Mouse (Mus musculus) limb, embryonic 14.5 days (tissue): Measurements from ENCODE around the gene Btbd10. TPM values are rescaled to one million over a fixed set of nuclear protein-coding genes. Genes with fewer than 3 reads are reported as not detected.

Experiments used
- ATAC-seq: fragments of 200-750 bp; cut with Nextera tagmentation; 2 replicates; pipeline ENCODE4 v1.8.0; 2017; ENCODE audit warnings: low read depth, moderate number of reproducible peaks, moderate TSS enrichment; ENCODE audit not compliant: low FRiP score
- DNase-seq: peaks from one replicate; pipeline ENCODE4 v3.0.0-alpha.2; 2015; ENCODE audit warnings: low spot score
- H3K27ac ChIP-seq: fragments of 300-500 bp; sonication (generic); replicated peaks from 2 replicates; pipeline ENCODE4 v1.5.1; 2014; ENCODE audit warnings: low read depth, mild to moderate bottlenecking, low read length, moderate library complexity, mixed read lengths
- H3K27me3 ChIP-seq: fragments of 300-500 bp; sonication (generic); 2 replicates; pipeline ENCODE4 v1.6.1; 2014; ENCODE audit warnings: low read length, mixed read lengths; ENCODE audit not compliant: control insufficient read depth, insufficient read depth
- H3K36me3 ChIP-seq: fragments of 300-500 bp; sonication (generic); 2 replicates; pipeline ENCODE4 v1.6.1; 2014; ENCODE audit warnings: mild to moderate bottlenecking, low read length, moderate library complexity, mixed read lengths; ENCODE audit not compliant: control insufficient read depth, insufficient read depth
- H3K4me1 ChIP-seq: fragments of 300-500 bp; sonication (generic); 2 replicates; pipeline ENCODE4 v1.6.1; 2014; ENCODE audit warnings: antibody characterized with exemption, low read length, mixed read lengths; ENCODE audit not compliant: control insufficient read depth, insufficient read depth
- H3K4me2 ChIP-seq: fragments of 300-500 bp; sonication (generic); replicated peaks from 2 replicates; pipeline ENCODE4 v1.6.1; 2014; ENCODE audit warnings: low read depth, mild to moderate bottlenecking, low read length, moderate library complexity; ENCODE audit not compliant: severe bottlenecking
- H3K4me3 ChIP-seq: fragments of 300-500 bp; sonication (generic); replicated peaks from 2 replicates; pipeline ENCODE4 v1.5.1; 2014; ENCODE audit warnings: low read length
- H3K9ac ChIP-seq: fragments of 300-500 bp; sonication (generic); 2 replicates; pipeline ENCODE4 v1.6.1; 2014; ENCODE audit warnings: mild to moderate bottlenecking, low read depth, low read length, moderate library complexity; ENCODE audit not compliant: severe bottlenecking
- H3K9me3 ChIP-seq: fragments of 300-500 bp; sonication (generic); 2 replicates; pipeline ENCODE4 v1.6.1; 2016; ENCODE audit warnings: low read length; ENCODE audit not compliant: control insufficient read depth
- POLR2A ChIP-seq: fragments of 200-500 bp; IDR thresholded peaks from 2 replicates; pipeline ENCODE4 v1.8.0; 2012; ENCODE audit warnings: inconsistent platforms, mild to moderate bottlenecking, moderate library complexity, borderline replicate concordance; ENCODE audit not compliant: insufficient read depth, insufficient read length; ENCODE audit errors: extremely low read depth
- WGBS: fragments of 180-500 bp; shearing (Covaris S2); extraction: QIAGEN DNeasy Blood & Tissue Kit; methylation state at CpG from one replicate; pipeline ENCODE4 v1.1.7; 2014; 5-methylcytosine and 5-hydroxymethylcytosine counted together
- polyA plus RNA-seq, 2 experiments: library from polyadenylated mRNA; depleted of rRNA in 1 of 2; stranded (reverse) in 1 of 2; unstranded in 1 of 2; fragments of >200 nt; fragmentation: Nextera tagmentation in 1 of 2; extraction: Ambion mirVana in 1 of 2; gene quantifications; 2 replicates each; pipeline versions ENCODE4 v1.2.1 to v1.2.3; 2012 to 2014

Btbd10 gene
- polyA plus RNA-seq, 2 experiments = 24.9 to 30.1 TPM

- no peak overlapping the region for H3K27ac ChIP-seq
- H3K9me3 ChIP-seq = no peaks in the 10 kb centered on the region
- TF ChIP-seq POLR2A = no peak
- no peaks in the 10 kb centered on the region for H3K27me3 ChIP-seq
- 78% methylated on average over 2 of the region's 2 CpGs for WGBS
- no peaks in the 10 kb centered on the region; the same call in 1 of the 2 replicates for H3K4me1 ChIP-seq
- H3K36me3 ChIP-seq = no peaks in the 10 kb centered on the region
- no peak overlapping the region for H3K4me2 ChIP-seq
- no peak for DNase-seq
- H3K4me3 ChIP-seq = no peak overlapping the region
- no peak for ATAC-seq
- H3K9ac ChIP-seq = no peak overlapping the region
These were observed 98.2 kb downstream of the Btbd10 start for GRCm38 (mm10) chr7:113270991-113271390.

- no peak for DNase-seq
- no peak overlapping the region for H3K9ac ChIP-seq
These were observed 98.6 kb downstream of the Btbd10 start for GRCm38 (mm10) chr7:113270551-113270950.

GRCm38 (mm10) chr7:113269921-113270320 lies 99.3 kb downstream of the Btbd10 start:
- H3K4me3 ChIP-seq = no peak overlapping the region
- no peaks in the 10 kb centered on the region; the same call in 1 of the 2 replicates for H3K4me1 ChIP-seq
- no peak overlapping the region for H3K27ac ChIP-seq
- DNase-seq = no peak
- WGBS = 71% methylated on average over 3 of the region's 3 CpGs
- H3K27me3 ChIP-seq = no peaks in the 10 kb centered on the region
- TF ChIP-seq POLR2A = no peak
- no peaks in the 10 kb centered on the region for H3K9me3 ChIP-seq
- no peak overlapping the region for H3K4me2 ChIP-seq
- no peak overlapping the region for H3K9ac ChIP-seq
- ATAC-seq = no peak
- no peaks in the 10 kb centered on the region for H3K36me3 ChIP-seq

More at GRCm38 (mm10) chr7:113270551-113270950, 98.6 kb downstream of the Btbd10 start:
- no peak overlapping the region for H3K4me2 ChIP-seq
- WGBS = 65% methylated on average over 10 of the region's 10 CpGs
- H3K27ac ChIP-seq = no peak overlapping the region
- H3K4me1 ChIP-seq = no peaks in the 10 kb centered on the region; the same call in 1 of the 2 replicates
- H3K27me3 ChIP-seq = no peaks in the 10 kb centered on the region
- H3K9me3 ChIP-seq = no peaks in the 10 kb centered on the region
- H3K4me3 ChIP-seq = no peak overlapping the region
- ATAC-seq = no peak
- no peaks in the 10 kb centered on the region for H3K36me3 ChIP-seq
- TF ChIP-seq POLR2A = no peak

GRCm38 (mm10) chr7:113269081-113269480 lies 100.1 kb downstream of the Btbd10 start:
- TF ChIP-seq POLR2A = no peak
- no peaks in the 10 kb centered on the region; the same call in 1 of the 2 replicates for H3K4me1 ChIP-seq
- H3K27me3 ChIP-seq = no peaks in the 10 kb centered on the region
- no peak overlapping the region for H3K4me3 ChIP-seq
- H3K36me3 ChIP-seq = no peaks in the 10 kb centered on the region
- H3K27ac ChIP-seq = no peak overlapping the region
- no peaks in the 10 kb centered on the region for H3K9me3 ChIP-seq
- H3K4me2 ChIP-seq = no peak overlapping the region
- DNase-seq (no peak), ATAC-seq (no peak)
- H3K9ac ChIP-seq = no peak overlapping the region

GRCm38 (mm10) chr7:113268287-113268686 lies 100.9 kb downstream of the Btbd10 start:
- H3K27ac ChIP-seq = no peak overlapping the region
- DNase-seq (peak; percentile 66), ATAC-seq (no peak)
- no peak for TF ChIP-seq POLR2A
- no peak overlapping the region for H3K9ac ChIP-seq
- 82% methylated on average over 9 of the region's 9 CpGs for WGBS
- no peak overlapping the region for H3K4me2 ChIP-seq
- no peaks in the 10 kb centered on the region for H3K27me3 ChIP-seq
- H3K9me3 ChIP-seq = no peaks in the 10 kb centered on the region
- no peaks in the 10 kb centered on the region for H3K36me3 ChIP-seq
- H3K4me3 ChIP-seq = no peak overlapping the region
- H3K4me1 ChIP-seq = no peaks in the 10 kb centered on the region; the same call in 1 of the 2 replicates

Other genes starting within 250 kb of the Btbd10 start
- 5.7 and 6.8 TPM in 2 replicates for gene Arntl, start 161.9 kb downstream of the Btbd10 start, polyA plus RNA-seq (2012; rRNA removed)
- gene Arntl, start 161.9 kb downstream of the Btbd10 start, polyA plus RNA-seq (2014; fragmentation: Nextera tagmentation; extraction: Ambion mirVana) = 5.6 and 6.7 TPM in 2 replicates
- gene Pth, start 19.2 kb upstream of the Btbd10 start, polyA plus RNA-seq (2012; rRNA removed) = not detected in 2 replicates
- not detected in 2 replicates for gene Pth, start 19.2 kb upstream of the Btbd10 start, polyA plus RNA-seq (2014; fragmentation: Nextera tagmentation; extraction: Ambion mirVana)
- gene Far1, start 144.4 kb upstream of the Btbd10 start, polyA plus RNA-seq (2012; rRNA removed) = 58.6 and 61.9 TPM in 2 replicates
- 74.8 and 75.5 TPM in 2 replicates for gene Far1, start 144.4 kb upstream of the Btbd10 start, polyA plus RNA-seq (2014; fragmentation: Nextera tagmentation; extraction: Ambion mirVana)